Mouse (Mus musculus): ENCODE data around the gene Reep3. TPM values are rescaled to one million over a fixed set of nuclear protein-coding genes. Genes with fewer than 3 reads are reported as not detected.
A peak's percentile ranks its signal among the peaks of the same experiment; 100 is the strongest.

The Reep3 gene
- total RNA-seq, 2 experiments from 2014 or later = 10.0 to 10.2 TPM

- intact Hi-C loops (cut with DNase I) = no loop called here
- DNase-seq = no peak
Measured at GRCm38 (mm10) chr10:66994469-66994868, 102.3 kb downstream of the Reep3 start.

GRCm38 (mm10) chr10:66992591-66992990 is 104.2 kb downstream of the Reep3 start:
- intact Hi-C loops (cut with DNase I) = no loop called here
- DNase-seq = no peak

GRCm38 (mm10) chr10:66990506-66990905 is 106.2 kb downstream of the Reep3 start:
- no peak for DNase-seq
- intact Hi-C loops (cut with DNase I) = no loop called here

DNA sequence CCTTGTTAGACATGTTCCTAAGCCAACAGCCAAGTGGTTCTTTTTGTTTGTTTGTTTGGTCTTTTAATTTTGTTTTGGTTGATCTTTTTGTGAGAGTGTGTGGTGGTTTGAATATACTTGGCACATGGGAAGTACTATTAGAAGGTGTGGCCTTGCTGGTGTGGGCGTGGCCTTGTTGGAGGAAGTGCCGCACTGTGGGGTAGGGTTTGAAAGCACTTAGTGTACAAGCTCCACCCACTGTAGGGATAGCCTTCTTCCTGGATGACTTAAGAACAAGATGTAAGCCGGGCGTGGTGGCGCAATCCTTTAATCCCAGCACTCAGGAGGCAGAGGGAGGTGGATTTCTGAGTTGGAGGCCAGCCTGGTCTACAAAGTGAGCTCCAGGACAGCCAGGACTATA is 113.7 kb downstream of the Reep3 start:
- intact Hi-C loops (cut with DNase I) = no loop called here
- DNase-seq = no peak

DNA sequence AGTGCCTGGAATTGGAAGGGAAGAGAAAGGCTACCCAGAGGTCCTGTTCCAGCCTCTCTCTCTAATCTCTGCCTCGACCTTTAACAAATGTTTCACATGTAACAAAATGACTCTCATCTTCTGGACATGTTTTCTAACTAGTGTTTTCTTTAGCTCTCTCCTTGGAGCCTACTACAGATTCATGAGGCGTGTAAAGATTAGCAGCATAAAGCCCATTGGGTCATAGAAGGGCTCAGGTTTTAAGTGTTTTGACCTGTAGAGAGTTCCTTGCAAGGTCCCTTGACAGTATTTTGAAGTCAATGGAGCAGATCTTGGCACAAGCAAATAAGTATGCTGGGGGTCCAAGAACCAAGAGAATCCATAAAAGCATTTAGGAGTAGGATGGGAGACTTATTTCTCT is 118.5 kb downstream of the Reep3 start:
- intact Hi-C loops (cut with DNase I) = no loop called here
- no peak for DNase-seq

DNA sequence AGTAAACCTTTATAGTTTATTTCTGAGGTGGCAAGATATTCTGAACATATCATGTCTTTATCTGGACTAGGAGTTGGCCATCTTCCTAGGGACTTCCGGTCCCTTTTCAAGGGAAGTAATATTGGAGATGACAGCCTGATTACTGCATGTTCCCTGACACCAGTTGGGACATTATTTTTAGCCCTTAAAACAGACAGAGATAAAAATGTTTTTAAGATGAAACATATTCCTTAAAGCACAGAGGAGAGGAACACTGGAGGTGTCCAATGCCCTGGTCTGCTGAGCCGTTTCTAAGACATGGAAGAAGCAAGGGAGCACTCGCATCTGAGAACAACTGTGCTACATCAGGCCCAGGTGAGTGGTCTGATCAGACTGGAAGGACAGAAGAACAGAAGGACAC is 119.7 kb downstream of the Reep3 start:
- intact Hi-C loops (cut with DNase I) = no loop called here
- DNase-seq = no peak

DNA sequence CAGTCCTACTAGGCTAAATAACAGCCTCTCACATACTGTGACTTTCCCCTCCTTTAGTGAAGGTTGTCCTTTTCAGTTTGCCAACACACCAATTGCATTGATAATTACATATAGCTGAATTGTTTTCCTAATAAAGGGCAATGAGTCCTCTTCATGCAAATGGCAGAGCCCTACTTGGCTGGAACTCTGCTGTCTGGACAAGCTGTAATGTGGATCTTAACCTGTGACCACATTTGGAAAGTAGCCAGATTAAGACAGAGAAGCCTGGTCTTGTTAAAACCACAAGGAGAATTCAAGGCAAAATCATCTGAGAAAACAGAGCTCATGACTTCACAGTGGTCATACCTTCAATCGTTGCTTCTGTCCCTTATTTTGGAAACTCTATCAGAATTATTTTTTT is 121.3 kb downstream of the Reep3 start:
- DNase-seq = no peak
- intact Hi-C loops (cut with DNase I) = no loop called here

- intact Hi-C loops (cut with DNase I) = no loop called here
- DNase-seq = no peak
Measured at GRCm38 (mm10) chr10:66974417-66974816, 122.3 kb downstream of the Reep3 start.

GRCm38 (mm10) chr10:66973866-66974265 is 122.9 kb downstream of the Reep3 start:
- no peak for DNase-seq
- intact Hi-C loops (cut with DNase I) = no loop called here

GRCm38 (mm10) chr10:66973274-66973673 is 123.5 kb downstream of the Reep3 start:
- intact Hi-C loops (cut with DNase I) = no loop called here
- DNase-seq = no peak

- intact Hi-C loops (cut with DNase I) = no loop called here
- peak; percentile 30 to 39 for DNase-seq
Measured at GRCm38 (mm10) chr10:66970336-66971115, 126.2 kb downstream of the Reep3 start.

DNA sequence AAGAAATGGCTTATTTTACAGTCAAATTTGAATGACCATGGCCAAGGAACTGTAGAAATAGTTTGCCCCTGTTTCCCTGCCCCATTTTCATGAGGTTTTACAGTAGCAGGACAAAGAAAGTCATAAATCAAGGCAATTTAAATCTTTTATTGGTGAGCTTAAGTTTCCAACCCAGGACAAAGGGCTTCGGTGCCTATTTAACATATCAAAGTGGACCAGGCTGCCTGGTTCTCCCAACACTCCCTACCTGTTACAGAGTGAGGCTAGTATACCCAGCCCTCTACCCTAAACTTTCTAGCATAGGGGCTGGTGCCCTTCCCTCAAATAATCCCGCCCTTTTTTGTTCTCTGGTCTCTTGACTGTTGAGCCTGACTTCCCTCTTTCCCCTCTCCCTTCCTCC is 127.2 kb downstream of the Reep3 start:
- DNase-seq = no peak
- intact Hi-C loops (cut with DNase I) = no loop called here

DNA sequence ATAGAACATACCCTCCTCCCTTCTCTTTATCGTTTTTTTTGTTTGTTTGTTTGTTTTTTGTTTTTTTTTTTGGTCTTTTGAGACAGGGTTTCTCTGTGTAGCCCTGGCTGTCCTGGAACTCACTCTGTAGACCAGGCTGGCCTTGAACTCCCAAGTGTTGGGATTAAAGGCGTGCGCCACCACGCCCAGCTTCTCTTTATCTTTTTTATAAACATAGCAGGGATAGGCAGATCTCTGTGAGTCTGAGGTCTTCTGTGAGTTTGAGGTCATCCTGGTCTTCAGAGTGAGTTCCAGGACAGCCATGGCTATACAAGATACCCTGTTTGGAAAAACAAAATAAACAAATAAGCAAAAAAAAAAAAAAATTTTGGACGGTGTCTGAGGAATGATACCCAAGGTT is 127.7 kb downstream of the Reep3 start:
- intact Hi-C loops (cut with DNase I) = no loop called here

DNA sequence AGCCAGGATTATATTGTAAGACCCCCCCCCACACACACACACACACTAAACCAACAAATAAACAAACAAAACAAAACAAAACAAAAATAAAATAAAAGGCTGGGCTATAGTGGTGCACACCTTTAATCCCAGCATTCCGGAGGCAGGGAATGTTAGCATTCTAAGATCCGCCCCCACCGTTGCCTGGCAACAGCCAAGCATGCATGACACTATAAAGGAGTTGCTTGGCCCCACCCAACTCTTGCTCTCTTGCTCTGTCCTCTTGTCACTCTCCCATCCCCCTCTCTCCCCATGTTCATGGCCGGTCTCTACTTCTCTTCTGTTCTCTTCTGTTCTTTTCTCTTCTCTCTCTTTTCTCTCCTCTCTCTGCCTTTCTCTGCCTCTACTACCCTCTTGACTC is 128.2 kb downstream of the Reep3 start:
- intact Hi-C loops (cut with DNase I) = no loop called here
- DNase-seq = no peak

More for the DNA sequence above, 127.7 kb downstream of the Reep3 start:
- no peak for DNase-seq

DNA sequence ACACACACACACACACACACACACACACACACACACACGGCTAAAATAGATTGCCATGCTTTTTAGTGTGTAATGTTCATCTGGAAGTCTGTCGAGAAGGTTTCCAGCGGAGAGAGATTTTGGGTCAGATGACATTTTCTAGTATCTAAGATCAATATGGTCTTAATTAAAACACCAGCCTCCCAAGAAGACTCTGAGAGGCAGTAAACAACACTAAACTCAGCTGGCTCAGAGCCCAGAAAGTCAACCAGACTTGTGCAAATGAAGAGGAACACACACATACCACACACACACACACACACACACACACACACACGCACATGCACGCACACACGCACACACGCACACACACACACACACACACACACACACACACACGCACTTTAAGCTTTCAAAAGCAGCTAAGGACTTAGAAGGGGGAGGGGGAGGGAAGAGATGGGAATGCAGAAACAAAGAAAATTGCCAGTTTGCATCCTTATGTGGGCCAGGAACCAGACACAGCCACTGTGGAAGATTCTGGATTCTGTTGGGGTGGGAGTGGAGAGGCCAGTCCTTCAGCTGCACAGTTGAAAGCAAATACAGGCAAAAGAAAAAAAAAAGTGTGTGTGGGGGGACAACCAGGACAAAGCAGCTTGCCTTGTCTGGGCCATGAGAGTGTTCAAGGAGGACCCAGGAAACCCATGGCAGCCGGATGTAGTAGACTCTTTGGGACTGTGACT is 130.2 kb downstream of the Reep3 start:
- intact Hi-C loops (cut with DNase I) = no loop called here
- peak in 1 of 2 experiments; percentile 46 for DNase-seq

GRCm38 (mm10) chr10:66960136-66960535 is 136.6 kb downstream of the Reep3 start:
- no peak for DNase-seq

More at GRCm38 (mm10) chr10:66960136-66960535, 136.6 kb downstream of the Reep3 start:
- intact Hi-C loops (cut with DNase I) = no loop called here

Other genes starting within 250 kb of the Reep3 start
- gene Jmjd1c, start 820 bp downstream of the Reep3 start, total RNA-seq (2021) = 10 to 100 TPM; 20.2 to 21.5 TPM
- 10 to 100 TPM; 10.4 to 12.4 TPM for gene Nrbf2, start 188.4 kb upstream of the Reep3 start, total RNA-seq (2021)

Data from gastrocnemius, postnatal 36 days (tissue).